Mouse (Mus musculus): Measurements from ENCODE around the gene Baz2b. TPM values are rescaled to one million over a fixed set of nuclear protein-coding genes. Genes with fewer than 3 reads are reported as not detected.
A peak's percentile ranks its signal among the peaks of the same experiment; 100 is the strongest.

Gene Baz2b
- polyA plus RNA-seq, 1 experiment, result 59.0 TPM

- Histone ChIP-seq H3K4me3 (ENCODE audit: insufficient read depth, low read depth, low read length) (no peak overlapping the region), H3K4me1 (ENCODE audit: control insufficient read depth, insufficient read depth, insufficient read length, low read length) (peaks cover 22% of the 10 kb centered on the region), H3K27ac (replicated peaks; ENCODE audit: low read depth, low read length) (no peak overlapping the region)
Observed at GRCm38 (mm10) chr2:60114901-60115300, 94.7 kb downstream of the Baz2b start.

DNA sequence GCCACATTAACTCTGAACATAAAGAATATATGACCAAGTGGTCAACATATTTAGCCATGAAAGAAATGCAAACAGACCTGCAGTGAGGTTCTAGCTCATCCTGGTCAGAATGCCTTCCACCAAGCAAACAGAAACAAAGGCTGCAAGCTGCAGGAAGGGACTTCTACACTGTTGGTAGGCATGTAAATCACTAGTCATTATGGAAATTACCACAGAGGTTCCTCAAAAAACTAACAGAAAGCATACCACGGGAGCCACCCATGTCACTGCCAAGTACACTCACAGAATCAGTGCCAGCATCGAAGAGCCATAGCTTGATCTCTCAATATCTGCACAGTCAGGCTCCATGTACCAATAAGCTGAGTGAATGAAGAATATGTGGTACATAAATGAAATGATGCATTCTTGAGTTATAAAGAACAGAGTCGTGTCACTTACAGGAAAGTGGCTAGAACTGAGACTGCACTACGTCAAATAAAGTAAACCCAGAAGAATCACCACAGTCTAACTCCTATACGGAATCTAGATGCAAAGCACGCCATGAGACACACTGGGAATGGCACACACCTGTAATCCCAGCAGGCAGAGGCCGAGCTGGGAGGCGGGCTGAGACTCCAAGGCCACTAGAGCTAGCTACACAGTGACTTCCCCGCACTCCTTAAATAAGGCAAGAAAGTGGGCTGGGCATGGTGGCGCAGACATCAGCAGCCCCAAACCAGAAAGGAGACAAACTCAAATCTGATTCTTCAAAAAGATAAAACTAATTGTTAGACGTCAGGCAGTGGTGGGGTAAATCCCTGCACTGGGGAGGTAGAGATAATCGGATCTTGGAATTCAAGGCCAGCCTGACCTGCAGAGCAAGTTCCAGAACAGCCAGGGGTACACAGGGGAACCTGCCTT, 95.7 kb downstream of the Baz2b start:
- no peak overlapping the region for H3K27ac ChIP-seq (replicated peaks; ENCODE audit: low read depth, low read length)
- peaks cover 22% of the 10 kb centered on the region for H3K4me1 ChIP-seq (ENCODE audit: control insufficient read depth, insufficient read depth, insufficient read length, low read length)
- H3K4me3 ChIP-seq (ENCODE audit: insufficient read depth, low read depth, low read length), result no peak overlapping the region

GRCm38 (mm10) chr2:60112116-60112515, 97.5 kb downstream of the Baz2b start:
- H3K27ac ChIP-seq (replicated peaks; ENCODE audit: low read depth, low read length), result no peak overlapping the region
- no peak overlapping the region for H3K4me3 ChIP-seq (ENCODE audit: insufficient read depth, low read depth, low read length)
- H3K4me1 ChIP-seq (ENCODE audit: control insufficient read depth, insufficient read depth, insufficient read length, low read length), result peaks cover 18% of the 10 kb centered on the region

- Histone ChIP-seq H3K27ac (replicated peaks; ENCODE audit: low read depth, low read length) (no peak overlapping the region), H3K4me3 (ENCODE audit: insufficient read depth, low read depth, low read length) (no peak overlapping the region), H3K4me1 (ENCODE audit: control insufficient read depth, insufficient read depth, insufficient read length, low read length) (peaks cover 7% of the 10 kb centered on the region)
Observed at GRCm38 (mm10) chr2:60109001-60109400, 100.6 kb downstream of the Baz2b start.

DNA sequence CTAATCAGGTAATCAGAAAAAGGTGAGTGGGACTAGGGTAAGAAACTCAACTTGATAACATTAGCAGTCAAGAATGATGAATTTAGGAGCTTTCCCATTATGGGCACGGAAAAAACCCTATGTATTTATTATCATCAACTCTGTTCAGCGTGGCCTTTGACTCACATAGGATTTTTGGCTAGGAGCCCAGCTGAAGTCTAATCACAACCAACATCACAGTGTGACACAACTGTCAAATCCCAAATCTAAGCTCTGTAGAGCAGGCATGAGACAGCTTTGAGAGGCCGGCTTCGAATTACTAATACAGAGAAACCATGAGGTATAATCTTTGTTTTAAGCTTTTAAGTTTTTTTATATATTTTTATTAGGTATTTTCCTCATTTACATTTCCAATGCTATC, 113.0 kb downstream of the Baz2b start:
- Histone ChIP-seq H3K4me3 (ENCODE audit: insufficient read depth, low read depth, low read length) (no peak overlapping the region), H3K27ac (replicated peaks; ENCODE audit: low read depth, low read length) (no peak overlapping the region), H3K4me1 (ENCODE audit: control insufficient read depth, insufficient read depth, insufficient read length, low read length) (peaks cover 2% of the 10 kb centered on the region; the same call in 1 of the 2 replicates)

DNA sequence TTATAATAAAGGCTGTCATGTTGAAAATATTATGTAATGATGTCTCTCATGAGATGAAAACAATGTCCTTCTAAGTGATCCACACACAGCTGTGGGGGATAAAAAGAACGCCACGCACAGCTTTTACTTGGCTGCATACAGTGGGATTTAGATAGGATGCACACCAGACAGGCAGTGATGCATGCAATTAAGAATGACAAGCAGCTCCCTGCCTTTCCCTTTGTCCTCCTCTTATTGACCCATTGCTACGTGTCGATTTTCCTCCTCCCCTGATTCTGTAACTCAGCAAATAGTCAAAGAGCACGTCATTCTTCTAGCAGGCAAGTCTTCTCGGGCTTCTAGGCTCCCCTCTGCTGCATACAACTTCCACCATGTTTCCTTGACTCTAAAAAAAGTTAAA, 119.4 kb downstream of the Baz2b start:
- peaks cover 12% of the 10 kb centered on the region for H3K4me1 ChIP-seq (ENCODE audit: control insufficient read depth, insufficient read depth, insufficient read length, low read length)
- H3K4me3 ChIP-seq (ENCODE audit: insufficient read depth, low read depth, low read length), result no peak overlapping the region
- no peak overlapping the region; the same call in 1 of the 2 replicates for H3K27ac ChIP-seq (replicated peaks; ENCODE audit: low read depth, low read length)

GRCm38 (mm10) chr2:60089528-60090247, 120.0 kb downstream of the Baz2b start:
- H3K4me1 ChIP-seq (ENCODE audit: control insufficient read depth, insufficient read depth, insufficient read length, low read length), result peaks cover 16% of the 10 kb centered on the region
- peak overlapping the region; percentile 79 for H3K27ac ChIP-seq (replicated peaks; ENCODE audit: low read depth, low read length)
- peak overlapping the region; percentile 32; the same call in 1 of the 2 replicates for H3K4me3 ChIP-seq (ENCODE audit: insufficient read depth, low read depth, low read length)

DNA sequence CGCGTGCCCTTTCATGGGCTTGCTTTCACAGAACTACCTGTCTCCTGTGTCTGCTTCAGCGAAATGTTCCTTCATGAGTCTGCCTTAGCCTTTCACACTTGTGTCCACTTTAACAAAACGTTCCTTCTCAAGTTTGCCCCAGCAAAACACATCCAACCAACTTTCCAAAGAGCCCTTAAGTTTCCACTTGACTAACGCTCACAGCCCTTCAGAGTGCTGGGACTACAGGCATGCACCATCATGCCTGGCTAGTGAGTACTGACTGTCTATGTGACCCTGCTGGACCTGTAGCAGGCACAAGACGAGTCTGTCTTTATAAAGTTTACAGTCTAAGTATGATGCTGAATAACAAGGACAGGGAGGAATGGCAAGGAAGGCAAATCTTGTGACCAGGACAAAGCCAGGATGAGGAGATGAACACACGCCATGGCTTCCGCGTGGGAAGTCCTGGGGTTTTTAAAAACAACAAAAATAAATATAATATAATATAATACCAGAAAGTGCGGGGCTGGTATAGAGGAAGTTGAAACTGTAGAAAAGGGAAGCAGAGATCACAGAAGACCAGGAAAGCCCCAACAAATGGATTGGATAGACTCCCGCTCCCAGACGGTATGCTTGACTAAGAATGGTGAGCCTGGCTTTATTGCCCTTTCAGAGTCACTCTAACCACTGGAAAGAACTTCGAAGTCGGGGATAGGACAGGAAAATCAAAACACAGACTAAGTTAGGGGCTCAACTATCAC, 120.7 kb downstream of the Baz2b start:
- Histone ChIP-seq H3K27ac (replicated peaks; ENCODE audit: low read depth, low read length) (peak overlapping the region; percentile 79), H3K4me1 (ENCODE audit: control insufficient read depth, insufficient read depth, insufficient read length, low read length) (peaks cover 19% of the 10 kb centered on the region), H3K4me3 (ENCODE audit: insufficient read depth, low read depth, low read length) (0 out of 2 replicates have a peak overlapping the region, but pooled peaks have one; percentile 32)

DNA sequence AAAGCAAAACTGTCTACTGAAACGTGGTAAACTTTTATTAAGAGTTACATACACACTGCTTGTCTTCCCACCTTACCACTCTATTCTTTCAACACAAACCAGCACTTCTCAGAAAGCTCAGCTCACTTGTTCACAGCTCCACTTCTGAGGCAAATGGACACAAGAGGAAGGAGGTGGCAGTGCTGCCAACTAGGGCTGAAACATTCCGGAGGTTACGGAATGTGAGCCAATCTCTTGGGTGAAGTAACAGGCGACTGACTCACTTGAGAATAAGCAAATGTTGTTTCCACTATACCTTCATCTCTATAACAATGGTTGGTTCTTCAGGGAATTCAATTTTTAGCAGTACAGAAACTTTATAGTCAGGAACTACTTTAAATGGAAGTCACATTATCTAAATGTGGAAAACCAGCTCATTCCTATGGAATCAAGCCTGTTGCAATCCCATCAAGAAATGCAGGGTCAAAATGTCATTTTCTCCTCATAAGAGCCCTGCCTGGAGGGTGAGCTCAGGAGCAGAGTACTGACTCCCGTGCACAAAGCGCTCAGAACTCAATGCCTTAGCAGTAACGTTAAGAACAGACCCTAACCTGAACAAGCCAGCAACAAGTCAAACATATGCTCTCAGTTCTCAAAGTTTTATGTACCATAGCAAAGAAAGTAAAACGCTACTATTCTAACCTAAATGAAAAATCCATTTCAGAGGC, 123.3 kb downstream of the Baz2b start:
- Histone ChIP-seq H3K4me3 (ENCODE audit: insufficient read depth, low read depth, low read length) (no peak overlapping the region), H3K4me1 (ENCODE audit: control insufficient read depth, insufficient read depth, insufficient read length, low read length) (peaks cover 36% of the 10 kb centered on the region), H3K27ac (replicated peaks; ENCODE audit: low read depth, low read length) (peak overlapping the region; percentile 81)

- H3K4me3 ChIP-seq (ENCODE audit: insufficient read depth, low read depth, low read length), result no peak overlapping the region
- H3K27ac ChIP-seq (replicated peaks; ENCODE audit: low read depth, low read length), result peak overlapping the region; percentile 81
- peaks cover 37% of the 10 kb centered on the region for H3K4me1 ChIP-seq (ENCODE audit: control insufficient read depth, insufficient read depth, insufficient read length, low read length)
Observed at GRCm38 (mm10) chr2:60084823-60085222, 124.8 kb downstream of the Baz2b start.

- H3K27ac ChIP-seq (replicated peaks; ENCODE audit: low read depth, low read length), result peak overlapping the region; percentile 68
- no peak overlapping the region for H3K4me3 ChIP-seq (ENCODE audit: insufficient read depth, low read depth, low read length)
- peaks cover 33% of the 10 kb centered on the region for H3K4me1 ChIP-seq (ENCODE audit: control insufficient read depth, insufficient read depth, insufficient read length, low read length)
Observed at GRCm38 (mm10) chr2:60082984-60083636, 126.5 kb downstream of the Baz2b start.

DNA sequence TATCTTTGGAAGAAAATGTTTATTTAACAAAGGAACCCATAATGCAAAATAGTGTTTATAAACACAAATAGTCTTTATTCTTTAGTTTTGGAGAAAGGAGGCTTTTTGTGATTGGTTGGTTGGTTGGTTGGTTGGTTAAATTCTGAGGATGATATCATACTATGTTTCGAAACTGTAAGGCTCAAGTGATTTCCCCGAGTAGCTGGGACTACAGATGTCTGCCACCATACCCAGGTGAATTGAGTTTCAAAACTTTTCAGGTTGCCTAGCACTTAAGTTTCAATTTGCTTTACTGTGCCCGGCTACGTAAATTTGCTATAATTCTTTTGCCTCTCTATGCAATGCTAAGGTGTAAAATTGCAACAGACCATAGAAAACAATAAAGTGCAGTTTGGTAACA, 127.4 kb downstream of the Baz2b start:
- Histone ChIP-seq H3K27ac (replicated peaks; ENCODE audit: low read depth, low read length) (peak overlapping the region; percentile 68; the same call in 1 of the 2 replicates), H3K4me3 (ENCODE audit: insufficient read depth, low read depth, low read length) (no peak overlapping the region), H3K4me1 (ENCODE audit: control insufficient read depth, insufficient read depth, insufficient read length, low read length) (peaks cover 33% of the 10 kb centered on the region)

DNA sequence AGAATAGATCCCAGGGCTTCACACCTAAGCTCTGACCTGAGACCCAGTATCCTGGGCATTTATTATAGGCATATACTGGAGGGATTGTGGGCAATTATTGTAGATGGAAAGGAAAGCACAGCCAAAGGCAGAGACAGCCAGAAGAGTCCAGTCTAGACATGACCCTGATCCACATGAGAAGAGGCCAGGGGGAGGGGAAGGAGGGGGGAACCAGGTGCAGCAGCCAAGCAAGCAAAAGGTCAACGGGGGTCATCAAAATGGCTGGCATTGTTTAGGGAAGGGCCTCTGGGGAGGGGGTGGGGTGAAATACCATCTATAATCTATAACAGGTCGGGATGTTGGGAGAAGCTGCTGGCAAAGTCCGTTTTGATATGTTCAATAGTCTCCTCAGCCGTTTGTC, 128.8 kb downstream of the Baz2b start:
- H3K27ac ChIP-seq (replicated peaks; ENCODE audit: low read depth, low read length), result peak overlapping the region; percentile 79
- peaks cover 30% of the 10 kb centered on the region for H3K4me1 ChIP-seq (ENCODE audit: control insufficient read depth, insufficient read depth, insufficient read length, low read length)
- no peak overlapping the region for H3K4me3 ChIP-seq (ENCODE audit: insufficient read depth, low read depth, low read length)

DNA sequence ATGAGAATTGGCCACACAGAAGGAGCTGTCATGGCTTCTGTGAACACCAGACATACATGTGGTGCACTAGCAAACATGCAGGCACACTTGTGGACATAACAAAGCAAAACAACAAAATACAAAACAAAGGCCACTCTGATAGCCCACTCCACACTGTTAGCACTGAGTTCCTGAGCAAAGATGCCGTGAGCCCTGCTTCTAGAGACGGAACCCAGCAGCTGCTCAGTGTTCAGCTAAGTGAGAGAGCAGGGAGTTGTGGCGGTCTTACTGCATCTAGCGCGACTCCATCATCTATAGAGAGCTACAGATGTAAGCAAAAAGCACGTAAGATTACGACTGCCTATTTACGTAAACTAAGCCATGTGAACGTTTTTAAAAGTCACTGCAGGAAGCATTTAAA, 132.0 kb downstream of the Baz2b start:
- peak overlapping the region; percentile 86 for H3K27ac ChIP-seq (replicated peaks; ENCODE audit: low read depth, low read length)
- no peak overlapping the region for H3K4me3 ChIP-seq (ENCODE audit: insufficient read depth, low read depth, low read length)
- H3K4me1 ChIP-seq (ENCODE audit: control insufficient read depth, insufficient read depth, insufficient read length, low read length), result peaks cover 17% of the 10 kb centered on the region

All from brown adipose tissue, adult 24 weeks (tissue).